Mouse (Mus musculus) cerebellum, adult (tissue): Measurements from ENCODE around the gene Sgk1.

Source experiments
- ATAC-seq: cut with Nextera tagmentation; 2 replicates; pipeline ENCODE4 v1.9.2; 2017; ENCODE audit warnings: mild to moderate bottlenecking, moderate library complexity, mixed read lengths; ENCODE audit not compliant: insufficient number of reproducible peaks, low FRiP score, low TSS enrichment

Gene Sgk1

DNA sequence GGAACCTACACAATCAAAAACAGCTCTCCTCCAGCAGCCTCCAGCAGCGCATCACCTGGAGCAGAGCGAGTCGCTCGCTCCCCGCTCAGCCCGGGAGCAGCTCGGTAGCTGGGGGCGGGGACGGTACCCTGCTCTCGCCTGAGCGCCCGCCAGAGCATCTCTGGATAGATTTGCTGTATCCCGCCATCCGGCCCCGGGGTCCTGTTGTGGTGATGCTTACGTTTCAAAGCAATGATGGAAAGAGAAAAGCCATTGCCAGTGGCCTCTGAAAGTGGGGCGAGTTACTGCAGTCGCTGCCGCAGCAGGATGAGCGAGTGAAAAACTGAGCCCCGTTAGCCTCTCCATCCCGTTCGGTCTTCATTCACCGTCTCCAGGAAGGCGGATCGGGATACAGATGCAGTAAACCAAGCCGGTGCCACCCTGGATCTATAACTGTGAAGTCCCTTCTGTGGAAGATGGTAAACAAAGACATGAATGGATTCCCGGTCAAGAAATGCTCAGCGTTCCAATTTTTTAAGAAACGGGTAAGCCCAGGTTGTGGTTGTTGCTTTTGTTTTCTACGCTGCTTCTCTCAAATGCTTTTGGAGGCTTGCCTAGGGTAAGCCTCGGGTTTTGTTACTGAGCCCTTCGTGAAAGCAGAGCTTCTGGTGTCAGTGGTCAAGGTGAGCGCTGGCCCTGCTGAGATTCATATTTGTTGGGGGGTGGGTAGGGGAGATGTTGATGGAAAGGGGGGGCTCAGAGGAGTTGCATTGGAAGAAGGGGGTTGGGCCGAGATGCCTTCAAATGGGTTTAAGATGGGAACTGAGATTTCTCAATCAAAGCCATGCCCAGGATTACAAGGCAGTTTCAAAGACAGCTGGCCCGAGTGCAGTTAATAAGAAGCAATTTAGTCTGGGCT, at the start of gene Sgk1:
TSS of gene Sgk1 (plus strand) at position 1 of the 898 bp plus-strand sequence.
- peak; percentile 83 for ATAC-seq

GRCm38 (mm10) chr10:21832282-21832681, 49.7 kb upstream of the Sgk1 start:
- no peak for ATAC-seq

DNA sequence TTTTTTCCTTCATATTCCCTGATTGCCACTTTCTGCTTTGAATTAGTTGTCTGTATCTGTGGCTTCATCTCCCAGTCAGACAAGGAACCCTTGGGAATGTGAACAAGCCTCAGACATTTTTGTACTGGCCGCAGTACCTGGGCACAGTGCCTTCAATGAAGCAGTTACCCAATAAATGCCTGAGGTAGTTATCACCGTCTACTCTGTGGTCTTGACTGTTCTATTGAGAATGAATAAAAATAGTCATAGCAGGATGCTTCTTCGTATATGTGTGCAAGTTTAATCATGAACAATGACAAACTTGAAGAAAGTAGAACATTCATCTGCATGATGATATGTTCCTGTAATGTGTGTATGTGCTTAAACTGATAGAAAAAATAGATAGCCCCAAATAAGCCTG, 48.2 kb upstream of the Sgk1 start:
- ATAC-seq = no peak

GRCm38 (mm10) chr10:21835077-21835476, 46.9 kb upstream of the Sgk1 start:
- ATAC-seq = no peak

DNA sequence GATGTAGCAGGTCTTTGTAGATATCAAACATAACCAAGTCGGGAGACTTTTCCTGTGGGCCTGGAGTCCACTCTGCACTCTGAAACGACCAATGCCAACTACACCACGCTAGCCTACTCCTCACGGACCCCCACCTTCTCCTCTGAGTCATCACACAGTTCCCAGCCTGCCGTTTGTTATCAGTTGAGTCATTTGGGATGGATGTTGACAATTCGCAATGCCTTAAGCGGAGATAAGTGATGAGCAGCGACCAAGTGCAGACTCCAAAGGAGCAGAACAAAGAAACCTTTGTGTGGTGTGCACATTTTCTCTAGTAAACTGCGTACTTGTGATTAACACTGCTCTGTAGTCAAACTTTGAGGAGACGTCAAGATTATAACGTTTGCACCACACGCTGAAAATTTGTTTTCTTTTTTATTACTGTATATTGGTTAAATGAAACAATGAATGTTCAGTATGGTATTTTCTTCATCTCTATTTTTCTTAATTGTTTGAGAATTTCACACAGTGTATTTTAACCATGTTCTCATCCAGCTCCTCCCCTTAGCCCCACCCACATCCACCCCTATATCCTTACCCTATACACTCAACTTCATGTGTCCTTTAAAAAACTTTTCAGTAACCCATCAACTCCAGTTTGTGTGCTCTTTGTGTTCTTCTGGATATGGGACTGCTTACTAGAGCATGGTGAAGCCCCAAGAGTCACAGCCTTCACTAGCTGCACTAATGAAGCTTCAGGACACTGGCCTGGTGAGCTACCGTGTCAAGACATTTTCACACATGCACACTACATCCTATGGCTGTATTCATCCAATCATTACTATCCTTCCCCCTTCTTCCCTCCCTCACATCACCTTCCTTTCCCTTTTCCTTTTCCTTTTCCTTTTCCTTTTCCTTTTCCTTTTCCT, 42.5 kb upstream of the Sgk1 start:
- ATAC-seq = no peak

DNA sequence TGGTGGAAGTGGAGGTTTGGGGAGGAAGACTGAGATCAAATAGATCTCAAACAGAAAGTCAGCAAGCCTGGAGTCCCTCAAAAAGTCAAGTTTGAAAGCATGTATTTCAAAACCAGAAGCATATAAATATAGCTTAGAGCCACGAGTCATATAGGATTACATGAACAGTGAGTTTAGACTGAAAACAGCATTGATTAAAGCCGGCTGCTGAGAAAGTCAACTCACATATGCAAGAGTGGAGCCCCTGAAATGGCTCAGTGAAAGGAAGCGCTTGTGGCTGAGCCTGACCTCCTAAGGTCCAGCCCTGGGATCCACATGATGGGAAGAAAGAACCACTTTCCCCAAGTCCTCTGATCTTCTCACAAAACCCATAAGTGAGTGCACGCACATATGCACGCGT, 38.7 kb upstream of the Sgk1 start:
- no peak for ATAC-seq

DNA sequence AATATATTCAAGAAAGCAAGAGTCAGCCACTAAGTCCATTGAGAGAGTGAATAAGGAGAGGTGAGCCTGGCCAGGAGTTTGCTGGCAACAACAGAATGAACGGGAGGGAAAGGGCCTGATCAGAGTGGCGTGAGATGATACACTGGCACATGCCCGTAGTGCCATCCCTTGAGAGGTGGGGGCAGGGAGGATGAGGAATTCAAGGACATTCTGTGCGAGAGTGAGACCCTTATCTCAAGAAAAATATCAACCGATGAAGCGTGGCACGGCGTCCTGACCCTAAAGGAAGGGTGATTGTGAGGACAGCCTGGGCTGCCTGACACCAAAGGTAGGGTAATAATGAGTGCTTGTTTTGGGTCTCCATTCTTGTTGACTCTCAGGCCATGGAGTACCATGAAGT, 38.1 kb upstream of the Sgk1 start:
- ATAC-seq = no peak

GRCm38 (mm10) chr10:21844391-21844790, 37.6 kb upstream of the Sgk1 start:
- no peak for ATAC-seq

GRCm38 (mm10) chr10:21845601-21846282, 36.2 kb upstream of the Sgk1 start:
- no peak for ATAC-seq

DNA sequence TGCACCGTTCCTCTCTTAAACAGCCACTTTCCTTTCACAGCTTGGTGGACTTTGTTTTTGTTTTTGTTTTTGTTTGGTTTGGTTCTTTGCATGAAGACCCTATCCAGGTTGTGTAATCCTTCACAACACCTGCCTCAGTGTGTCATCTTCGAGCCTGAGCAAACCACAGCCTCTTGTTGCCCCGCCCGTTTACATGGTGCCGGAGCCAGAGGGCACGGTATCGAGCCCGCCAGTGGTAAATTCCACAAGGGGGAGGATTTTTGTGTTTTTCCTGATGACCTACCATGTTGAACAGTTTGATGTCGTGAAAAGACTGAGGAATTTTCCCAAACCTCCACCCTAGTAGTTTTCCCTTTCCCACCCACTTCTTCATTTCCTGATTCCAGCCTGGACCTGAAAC, 35.6 kb upstream of the Sgk1 start:
- ATAC-seq = no peak

DNA sequence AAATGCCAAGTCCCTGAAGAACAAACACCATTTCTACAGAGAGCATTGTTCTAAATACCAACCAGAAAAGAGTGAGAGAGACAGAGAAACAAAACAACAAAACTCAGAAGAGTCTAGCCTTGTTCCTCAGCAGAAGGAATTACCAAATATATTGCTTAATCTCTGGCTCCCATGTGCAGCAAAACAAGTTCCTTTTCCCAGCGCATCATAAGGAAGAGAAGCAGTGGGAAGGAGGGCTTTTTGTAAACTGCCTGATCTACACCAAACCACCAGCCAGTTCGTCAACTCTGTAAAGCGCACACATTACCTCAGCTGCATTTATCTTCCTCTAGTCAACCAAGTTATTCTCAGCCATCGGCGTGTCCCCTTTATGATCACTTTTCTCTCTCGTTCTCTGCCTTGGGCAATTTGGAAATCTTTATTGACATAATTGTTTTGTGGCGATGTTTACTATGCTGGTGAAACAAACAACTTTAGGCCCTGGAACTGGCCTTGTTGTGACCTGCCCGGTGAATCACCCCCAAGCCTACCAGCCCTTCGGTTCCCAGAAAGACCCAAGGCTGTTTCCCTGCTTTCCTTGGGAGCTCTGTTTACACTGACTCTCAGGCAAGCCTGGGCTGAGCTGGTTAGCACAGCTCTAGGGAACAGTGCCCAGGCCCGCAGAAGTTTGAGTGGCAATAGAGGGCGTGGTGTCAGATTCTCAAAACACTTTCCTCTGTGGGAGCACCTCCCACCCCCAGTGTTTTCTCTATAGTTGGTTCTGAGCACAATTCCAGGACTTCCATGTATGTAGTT, 34.8 kb upstream of the Sgk1 start:
- no peak for ATAC-seq

DNA sequence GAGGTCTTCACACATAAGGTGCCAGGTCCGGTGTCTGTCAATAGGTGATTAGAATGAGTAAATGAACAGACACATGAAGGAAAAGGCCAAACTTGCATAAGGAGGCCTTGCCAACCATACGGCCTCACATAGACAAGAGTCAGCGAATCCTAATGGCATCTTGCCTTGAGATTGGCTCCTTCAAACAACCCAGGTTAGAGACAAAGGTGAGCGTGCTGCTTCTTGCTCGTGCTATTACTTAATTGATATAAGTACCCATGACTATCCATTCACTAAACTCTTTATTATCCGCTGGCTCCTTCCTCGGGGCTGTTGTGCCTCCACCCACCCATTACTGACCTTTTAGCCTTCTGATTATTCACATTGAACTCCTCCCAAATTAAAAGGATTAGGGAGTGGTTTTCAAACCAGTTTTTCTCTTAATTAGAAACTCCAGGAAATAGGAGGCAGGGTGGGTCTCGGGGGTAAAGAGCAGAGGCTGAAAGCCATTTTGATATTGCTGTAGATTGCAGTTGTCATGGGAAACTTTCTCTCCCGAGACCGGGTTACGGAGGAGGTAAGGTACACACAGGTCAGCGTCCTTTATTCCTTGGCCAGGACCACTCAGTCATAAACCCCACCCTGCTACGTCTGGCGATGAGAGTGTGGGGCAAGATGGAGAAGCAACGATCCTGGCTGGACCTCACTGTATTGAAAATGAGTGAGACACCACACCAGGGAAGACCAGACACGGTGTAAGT, 33.9 kb upstream of the Sgk1 start:
- no peak for ATAC-seq

DNA sequence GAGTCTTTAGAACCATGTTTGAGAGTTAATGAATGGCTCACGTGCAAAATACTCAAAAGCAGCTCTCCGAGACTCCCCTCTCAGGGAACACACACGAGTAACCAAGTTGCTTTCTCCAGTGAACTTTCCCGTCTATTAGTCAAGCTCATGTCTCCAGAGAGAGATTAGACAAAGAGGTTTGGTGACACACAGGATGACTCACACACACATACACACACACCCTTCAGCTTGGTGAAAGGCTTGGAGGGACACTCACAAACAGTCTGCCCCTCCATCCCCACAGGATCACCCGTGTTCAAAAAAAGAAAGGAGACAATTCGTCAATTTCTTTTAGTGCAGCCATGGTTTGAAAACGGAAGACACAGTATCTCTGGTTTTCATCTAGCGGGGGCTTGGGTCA, 32.7 kb upstream of the Sgk1 start:
- ATAC-seq = no peak

GRCm38 (mm10) chr10:21850330-21850729, 31.7 kb upstream of the Sgk1 start:
- no peak for ATAC-seq

DNA sequence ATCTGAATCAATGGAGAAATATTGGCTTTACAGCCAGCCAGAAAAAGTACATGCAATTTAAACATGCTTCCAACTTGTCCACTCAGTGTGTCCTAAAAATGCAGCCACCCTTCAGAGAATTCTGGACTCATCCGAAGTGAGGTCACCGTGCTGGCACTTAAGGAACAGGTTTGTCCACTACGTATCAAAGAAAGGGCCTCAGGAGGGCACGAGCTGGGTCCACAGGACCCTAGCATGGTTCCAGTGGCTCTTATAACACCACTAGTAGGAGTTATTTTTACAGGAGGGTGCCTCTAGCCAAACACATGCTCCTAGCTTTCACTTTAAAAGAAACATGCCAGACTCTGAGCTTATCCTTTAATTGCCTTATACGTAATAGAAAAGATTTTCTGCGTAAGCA, 28.9 kb upstream of the Sgk1 start:
- ATAC-seq = no peak

GRCm38 (mm10) chr10:21853566-21854328, 28.2 kb upstream of the Sgk1 start:
- no peak for ATAC-seq

DNA sequence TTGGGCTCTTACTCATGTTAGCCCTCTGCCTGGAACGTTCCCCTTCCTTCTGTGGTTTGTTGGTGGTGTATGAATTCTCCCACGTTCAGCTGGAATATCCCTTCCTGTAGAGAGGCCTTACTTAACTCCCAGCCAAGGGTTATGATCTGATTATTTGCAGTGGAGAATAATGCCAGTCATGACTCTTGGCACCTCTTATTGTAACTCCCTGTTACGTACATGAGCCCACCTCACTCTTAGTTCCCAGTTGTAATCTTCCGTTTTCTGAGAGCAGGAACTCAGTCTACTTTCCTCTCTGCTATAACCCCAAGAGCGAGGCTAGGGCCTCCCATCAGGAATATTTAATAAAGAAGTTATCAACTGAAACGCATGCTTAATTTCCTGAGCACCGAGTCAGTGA, 26.6 kb upstream of the Sgk1 start:
- no peak for ATAC-seq

DNA sequence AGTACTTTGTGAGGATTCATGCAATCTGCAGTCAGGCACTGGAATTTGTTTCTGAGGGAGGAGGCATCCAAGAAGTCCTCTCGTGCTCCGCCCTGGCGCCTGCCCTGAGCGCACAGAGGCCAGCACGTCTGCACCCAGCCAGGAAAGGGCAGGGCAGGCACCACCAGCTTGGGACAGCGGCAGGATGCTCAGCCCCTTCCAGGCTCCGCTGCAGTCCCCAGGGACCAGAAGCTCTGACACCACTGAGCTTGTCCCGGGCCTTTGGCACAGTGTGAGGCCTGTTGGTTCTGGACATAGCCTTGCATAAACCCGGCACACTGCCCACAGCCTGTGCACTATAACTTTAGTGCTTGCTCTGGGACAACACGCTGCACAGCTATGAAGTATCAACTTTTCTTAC, 24.3 kb upstream of the Sgk1 start:
- ATAC-seq = no peak
